Mouse (Mus musculus) heart, postnatal 0 days (tissue): ENCODE data around the gene Izumo4.

Experiments
- CTCF ChIP-seq: IDR thresholded peaks from 2 replicates; pipeline ENCODE4 v1.5.1; 2016; ENCODE audit warnings: antibody characterized with exemption, control low read depth, low read depth
- EP300 ChIP-seq: IDR thresholded peaks from 2 replicates; pipeline ENCODE4 v1.6.1; 2016; ENCODE audit warnings: antibody characterized with exemption, low read depth

GRCm38 (mm10) chr10:80674161-80674711 lies 27.7 kb upstream of the Izumo4 start:
- TF ChIP-seq EP300, result no peak
- no peak for TF ChIP-seq CTCF
